Mouse (Mus musculus) bone marrow macrophage, adult 2 months (primary cell): ENCODE data around the gene Gm4969. TPM values are rescaled to one million over a fixed set of nuclear protein-coding genes. Genes with fewer than 3 reads are reported as not detected.

ENCODE experiments used
- H3K27ac ChIP-seq: 2 replicates; pipeline ENCODE4 v1.5.1; 2012; ENCODE audit warnings: low read depth, low read length; ENCODE audit not compliant: insufficient read depth
- H3K4me1 ChIP-seq: 2 replicates; pipeline ENCODE4 v1.6.1; 2012; ENCODE audit warnings: low read length; ENCODE audit not compliant: control insufficient read depth, insufficient read depth
- H3K4me3 ChIP-seq: 2 replicates; pipeline ENCODE4 v1.5.1; 2012; ENCODE audit warnings: mild to moderate bottlenecking, low read length, moderate library complexity; ENCODE audit not compliant: insufficient read depth
- CTCF ChIP-seq: IDR thresholded peaks from 2 replicates; pipeline ENCODE4 v1.5.1; 2012; ENCODE audit warnings: low read depth, mild to moderate bottlenecking, low read length, moderate library complexity
- POLR2A ChIP-seq: IDR thresholded peaks from 2 replicates; pipeline ENCODE4 v1.6.1; 2012; ENCODE audit warnings: mild to moderate bottlenecking, low read depth, low read length, borderline replicate concordance
- polyA plus RNA-seq: library from polyadenylated mRNA; stranded (reverse); fragments of >200 nt; gene quantifications from 2 replicates; pipeline ENCODE4 v1.2.4, GENCODE M21; 2012; ENCODE audit not compliant: missing spikeins, insufficient read depth, insufficient read length

Gene Gm4969
- polyA plus RNA-seq, 1 experiment = not detected

DNA sequence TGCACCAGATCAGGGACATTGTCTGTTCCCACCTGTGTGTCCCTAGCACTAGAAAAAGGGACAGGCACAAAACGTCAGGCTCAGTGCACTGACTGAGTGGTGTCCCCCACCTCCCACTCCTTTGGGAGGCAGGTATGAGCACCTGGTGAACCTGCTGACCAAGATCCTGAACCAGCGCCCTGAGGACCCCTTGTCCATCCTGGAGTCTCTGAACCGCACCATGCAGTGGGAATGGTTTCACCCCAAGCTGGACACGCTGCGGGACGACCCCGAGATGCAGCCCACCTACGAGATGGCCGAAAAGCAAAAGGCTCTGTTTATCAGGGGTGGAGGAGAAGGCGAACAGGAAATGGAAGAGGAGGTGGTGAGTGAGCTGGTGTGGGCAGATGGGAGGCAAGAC, 60.8 kb downstream of the Gm4969 start:
- Histone ChIP-seq H3K27ac (no peak overlapping the region), H3K4me3 (no peak overlapping the region), H3K4me1 (no peaks in the 10 kb centered on the region)
- no peak for TF ChIP-seq CTCF
- no peak for TF ChIP-seq POLR2A

DNA sequence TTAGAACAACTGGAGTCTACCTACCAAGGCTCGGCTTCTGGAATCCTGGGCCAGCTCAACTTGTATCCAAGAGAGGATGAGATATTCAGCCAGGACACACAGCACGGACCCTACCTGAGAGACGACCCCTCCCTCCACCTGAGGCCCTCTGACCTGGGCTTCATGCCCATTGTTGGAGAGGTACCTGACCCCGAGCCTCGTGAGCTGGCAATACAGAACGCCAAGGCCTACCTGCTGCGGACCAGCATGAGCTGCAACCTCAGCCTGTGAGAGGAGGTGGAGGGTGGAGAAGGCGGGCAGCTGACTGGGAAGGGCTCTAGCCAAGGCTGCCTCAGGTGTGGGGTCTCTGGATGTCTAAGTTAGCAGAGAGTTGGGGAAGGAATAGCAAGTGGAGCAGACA, 63.1 kb downstream of the Gm4969 start:
- no peak overlapping the region for H3K4me3 ChIP-seq
- no peak for TF ChIP-seq CTCF
- no peak for TF ChIP-seq POLR2A
- no peaks in the 10 kb centered on the region for H3K4me1 ChIP-seq
- no peak overlapping the region for H3K27ac ChIP-seq

DNA sequence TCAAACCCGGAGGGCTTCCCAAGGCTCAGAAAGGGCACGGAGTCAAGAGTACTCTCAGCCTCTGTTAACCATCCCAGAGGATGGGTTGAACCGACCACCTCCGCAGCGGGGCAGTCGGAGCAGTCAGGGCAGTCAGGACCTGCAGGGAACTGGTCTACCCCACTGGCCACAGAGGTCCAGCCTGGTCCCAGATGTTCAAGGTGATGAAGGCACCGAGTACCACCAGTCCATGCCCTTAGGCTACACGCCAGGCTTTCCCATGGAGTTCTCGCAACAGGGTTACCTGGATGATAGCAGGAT, 63.4 kb downstream of the Gm4969 start:
- Histone ChIP-seq H3K4me1 (no peaks in the 10 kb centered on the region), H3K4me3 (no peak overlapping the region)
- no peak for TF ChIP-seq POLR2A
- TF ChIP-seq CTCF = no peak

DNA sequence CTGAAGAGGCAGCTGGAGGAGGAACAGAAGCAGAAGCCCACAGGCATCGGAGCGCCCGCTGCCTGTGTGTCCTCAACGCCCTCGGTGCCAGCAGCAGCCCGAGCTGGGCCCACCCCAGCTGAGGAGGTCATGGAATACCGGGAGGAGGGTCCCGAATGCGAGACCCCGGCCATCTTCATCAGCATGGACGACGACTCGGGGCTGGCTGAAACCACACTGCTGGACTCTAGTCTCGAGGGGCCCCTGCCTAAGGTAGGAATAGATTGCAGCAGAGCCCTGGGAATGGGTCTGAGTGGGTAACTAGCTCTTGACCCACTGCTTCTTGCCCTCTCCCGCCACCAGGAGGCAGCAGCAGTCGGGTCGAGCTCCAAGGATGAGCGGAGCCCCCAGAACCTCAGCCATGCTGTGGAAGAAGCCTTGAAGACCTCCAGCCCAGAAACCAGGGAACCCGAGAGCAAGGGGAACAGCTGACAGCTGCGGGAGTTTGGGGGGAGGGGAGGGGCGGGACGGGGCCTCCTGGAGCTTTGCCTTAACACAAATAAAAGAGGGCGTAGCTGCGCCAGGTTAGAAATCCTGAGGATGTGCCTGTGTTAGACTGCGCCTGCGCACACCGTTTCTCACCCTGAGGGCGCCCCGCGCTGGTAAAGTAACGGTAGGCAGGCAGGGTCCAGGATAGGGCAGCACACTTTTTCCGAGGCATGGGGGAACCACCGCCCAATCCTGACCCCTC, 64.0 kb downstream of the Gm4969 start, which contains the start of gene Rsph6a:
Rsph6a (plus strand) TSS at position 644 of the 730 bp plus-strand sequence.
- H3K4me1 ChIP-seq = no peaks in the 10 kb centered on the region
- no peak within 1 kb of the TSS for H3K4me3 ChIP-seq
- H3K27ac ChIP-seq = no peak within 1 kb of the TSS
- TF ChIP-seq CTCF (peak; percentile 20; the same call in 1 of the 2 replicates), POLR2A (no peak)

More for the DNA sequence above, 63.4 kb downstream of the Gm4969 start:
- no peak overlapping the region for H3K27ac ChIP-seq

GRCm38 (mm10) chr7:19053136-19053532, 65.0 kb downstream of the Gm4969 start:
- TF ChIP-seq POLR2A = no peak
- TF ChIP-seq CTCF = no peak
- Histone ChIP-seq H3K4me1 (no peaks in the 10 kb centered on the region), H3K27ac (no peak overlapping the region), H3K4me3 (no peak overlapping the region)

DNA sequence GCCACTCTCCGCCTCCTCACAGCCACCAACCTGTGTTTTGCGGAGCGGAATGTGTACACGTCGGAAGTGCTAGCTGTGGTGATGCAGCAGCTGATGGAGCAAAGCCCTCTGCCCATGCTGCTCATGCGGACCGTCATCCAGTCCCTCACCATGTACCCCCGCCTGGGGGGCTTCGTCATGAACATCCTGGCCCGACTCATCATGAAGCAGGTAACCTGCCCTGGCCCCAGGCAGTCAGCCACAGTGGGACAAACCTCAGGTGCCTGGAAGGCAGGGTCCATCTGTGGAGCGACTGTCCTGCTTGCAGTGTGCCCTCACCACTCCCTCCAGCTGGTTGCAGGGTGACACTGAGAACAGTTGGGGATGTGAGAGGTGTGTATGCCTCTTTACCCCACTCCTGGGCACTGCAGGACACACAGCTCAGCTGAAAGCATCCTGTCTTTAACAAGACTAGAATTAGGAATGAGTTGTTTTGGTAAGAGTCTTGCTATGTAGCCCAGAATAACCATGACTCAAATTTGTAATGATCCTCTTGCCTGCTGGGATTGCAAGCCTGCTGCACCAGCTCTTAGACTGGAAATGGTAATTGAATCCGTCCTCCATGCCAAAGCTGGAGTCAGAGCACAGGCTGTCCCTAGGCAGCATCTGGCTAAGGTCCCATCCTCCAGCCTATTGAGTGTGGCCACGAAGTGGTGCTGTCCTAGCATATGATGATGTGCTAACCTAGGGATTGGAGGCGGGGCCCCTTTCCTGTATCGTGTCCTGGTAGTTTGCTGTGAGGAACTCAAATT, 65.6 kb downstream of the Gm4969 start:
- Histone ChIP-seq H3K4me1 (no peaks in the 10 kb centered on the region), H3K27ac (no peak overlapping the region), H3K4me3 (no peak overlapping the region)
- no peak for TF ChIP-seq POLR2A
- no peak for TF ChIP-seq CTCF

- Histone ChIP-seq H3K4me1 (no peaks in the 10 kb centered on the region), H3K27ac (no peak overlapping the region), H3K4me3 (no peak overlapping the region)
- no peak for TF ChIP-seq POLR2A
- TF ChIP-seq CTCF = no peak
Measured at GRCm38 (mm10) chr7:19051161-19051560, 67.0 kb downstream of the Gm4969 start.

DNA sequence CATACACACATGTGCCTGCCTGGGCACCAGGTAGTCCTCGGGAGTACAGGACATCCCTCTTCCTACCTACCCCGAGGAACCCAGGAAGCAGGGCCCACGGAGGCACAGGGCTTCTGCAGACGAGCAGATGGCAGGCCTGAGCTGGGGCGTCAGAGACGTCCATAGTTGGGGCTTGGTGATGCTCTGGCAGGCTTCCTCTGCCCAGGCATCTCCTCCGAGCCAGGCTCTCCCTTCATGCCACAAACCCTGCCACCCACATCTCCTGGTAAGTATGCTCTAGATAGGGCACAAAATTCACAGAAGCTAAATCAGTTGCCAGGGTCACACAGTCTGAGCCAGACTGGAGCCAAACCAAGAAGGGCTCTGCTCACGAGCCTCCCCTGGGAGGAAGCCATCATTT, 68.0 kb downstream of the Gm4969 start:
- H3K4me1 ChIP-seq = no peaks in the 10 kb centered on the region
- no peak overlapping the region for H3K4me3 ChIP-seq
- no peak overlapping the region for H3K27ac ChIP-seq
- TF ChIP-seq POLR2A (no peak), CTCF (no peak)

GRCm38 (mm10) chr7:19049252-19049651, 68.9 kb downstream of the Gm4969 start:
- TF ChIP-seq POLR2A (no peak), CTCF (no peak)
- Histone ChIP-seq H3K4me3 (no peak overlapping the region), H3K27ac (no peak overlapping the region), H3K4me1 (no peaks in the 10 kb centered on the region)

Other genes with a start within 250 kb of the Gm4969 start
- not detected in 2 replicates for gene Pglyrp1, start 247.0 kb downstream of the Gm4969 start, polyA plus RNA-seq
- 18.1 and 21.2 TPM in 2 replicates for gene Ccdc61, start 208.0 kb downstream of the Gm4969 start, polyA plus RNA-seq
- 0.12 TPM in 1 of 2 replicates, not detected in the other for gene Nova2, start 192.5 kb downstream of the Gm4969 start, polyA plus RNA-seq
- not detected in 2 replicates for gene Nanos2, start 131.0 kb downstream of the Gm4969 start, polyA plus RNA-seq
- 1.0 and 1.2 TPM in 2 replicates for gene Mypop, start 127.1 kb downstream of the Gm4969 start, polyA plus RNA-seq
- gene Irf2bp1, start 114.3 kb downstream of the Gm4969 start, polyA plus RNA-seq = 16.4 and 17.5 TPM in 2 replicates
- not detected in 2 replicates for gene Foxa3, start 94.8 kb downstream of the Gm4969 start, polyA plus RNA-seq
- 61.9 and 64.4 TPM in 2 replicates for gene Sympk, start 94.0 kb downstream of the Gm4969 start, polyA plus RNA-seq
- not detected in 2 replicates for gene Rsph6a, start 63.7 kb downstream of the Gm4969 start, polyA plus RNA-seq
- gene Dmwd, start 42.1 kb downstream of the Gm4969 start, polyA plus RNA-seq = 1.7 and 2.6 TPM in 2 replicates
- 2.9 and 4.2 TPM in 2 replicates for gene Dmpk, start 34.5 kb downstream of the Gm4969 start, polyA plus RNA-seq
- 0.36 and 0.44 TPM in 2 replicates for gene Six5, start 23.8 kb downstream of the Gm4969 start, polyA plus RNA-seq
- gene Fbxo46, start 1.5 kb upstream of the Gm4969 start, polyA plus RNA-seq = 7.1 and 8.2 TPM in 2 replicates
- gene Qpctl, start 30.9 kb upstream of the Gm4969 start, polyA plus RNA-seq = 10.4 and 11.8 TPM in 2 replicates
- 26.4 and 27.9 TPM in 2 replicates for gene Snrpd2, start 31.4 kb upstream of the Gm4969 start, polyA plus RNA-seq
- not detected in 2 replicates for gene Gipr, start 47.8 kb upstream of the Gm4969 start, polyA plus RNA-seq
- gene Eml2, start 58.1 kb upstream of the Gm4969 start, polyA plus RNA-seq = 12.2 and 17.8 TPM in 2 replicates
- not detected in 2 replicates for gene Gpr4, start 94.2 kb upstream of the Gm4969 start, polyA plus RNA-seq
- gene Opa3, start 110.0 kb upstream of the Gm4969 start, polyA plus RNA-seq = 20.0 and 22.0 TPM in 2 replicates
- 178 and 187 TPM in 2 replicates for gene Vasp, start 153.4 kb upstream of the Gm4969 start, polyA plus RNA-seq
- 0.93 and 4.2 TPM in 2 replicates for gene Ppm1n, start 161.7 kb upstream of the Gm4969 start, polyA plus RNA-seq
- 1.4 and 2.0 TPM in 2 replicates for gene Rtn2, start 164.3 kb upstream of the Gm4969 start, polyA plus RNA-seq
- gene Fosb, start 191.7 kb upstream of the Gm4969 start, polyA plus RNA-seq = 0.68 TPM in 1 of 2 replicates, not detected in the other
- 30.7 and 35.4 TPM in 2 replicates for gene Ercc1, start 226.4 kb upstream of the Gm4969 start, polyA plus RNA-seq
- 7.8 and 8.4 TPM in 2 replicates for gene Cd3eap, start 241.1 kb upstream of the Gm4969 start, polyA plus RNA-seq
- gene Ppp1r13l, start 241.4 kb upstream of the Gm4969 start, polyA plus RNA-seq = 1.6 and 4.0 TPM in 2 replicates